Mouse (Mus musculus): ENCODE results near the gene Lrrfip1.

DNA sequence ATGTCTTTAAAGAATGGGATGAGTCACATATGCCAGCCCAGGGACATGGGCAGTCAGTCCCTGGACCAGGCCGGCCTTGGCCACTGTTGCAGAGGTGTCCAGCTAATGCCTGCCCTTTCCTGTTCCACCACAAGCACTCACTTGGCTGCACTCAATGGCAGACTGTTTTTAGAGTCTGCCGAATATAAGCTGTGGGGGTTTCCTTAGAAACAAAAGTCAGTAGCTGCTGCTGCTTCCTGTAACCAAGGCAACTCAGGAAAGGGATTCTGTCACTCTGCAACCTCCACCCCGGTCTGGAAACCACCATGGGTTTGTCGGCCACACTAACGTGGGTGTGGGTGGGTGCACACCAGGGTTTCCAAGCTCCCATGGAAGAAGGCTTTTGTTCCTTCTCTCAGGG is 63.8 kb downstream of the Lrrfip1 start:
- TF ChIP-seq CTCF (IDR thresholded peaks at IDR 0.05; ENCODE audit: borderline replicate concordance, extremely low read depth, insufficient read depth, insufficient read length) (no peak), POLR2A (IDR thresholded peaks at IDR 0.05; ENCODE audit: borderline replicate concordance, extremely low read depth, insufficient read depth, insufficient read length, poor library complexity, severe bottlenecking) (no peak)

Measured in brain, embryonic 14.5 days (tissue).